Mouse (Mus musculus): ENCODE data around the gene Trappc11. TPM values are rescaled to one million over a fixed set of nuclear protein-coding genes. Genes with fewer than 3 reads are reported as not detected.

Trappc11 gene
- polyA plus RNA-seq, 1 experiment from 2014 or later: 41.6 TPM

- Histone ChIP-seq H3K4me1 (peaks cover 27% of the 10 kb centered on the region), H3K27me3 (no peaks in the 10 kb centered on the region), H3K4me2 (replicated peaks) (no peak overlapping the region), H3K9me3 (no peaks in the 10 kb centered on the region), H3K36me3 (peaks cover 29% of the 10 kb centered on the region; the same call in 1 of the 2 replicates), H3K27ac (replicated peaks) (no peak overlapping the region), H3K4me3 (no peak overlapping the region), H3K9ac (replicated peaks) (no peak overlapping the region)
- 69% methylated on average over 4 of the region's 4 CpGs for WGBS
- no peak for ATAC-seq (replicated peaks)
These were observed 5.1 kb upstream of the Trappc11 start for GRCm38 (mm10) chr8:47538323-47538722.

GRCm38 (mm10) chr8:47528094-47528493 lies 5.2 kb downstream of the Trappc11 start:
- H3K4me3 ChIP-seq: no peak overlapping the region
- H3K27me3 ChIP-seq: no peaks in the 10 kb centered on the region
- H3K36me3 ChIP-seq: peaks cover 46% of the 10 kb centered on the region
- no peak overlapping the region for H3K27ac ChIP-seq (replicated peaks)
- no peak overlapping the region for H3K9ac ChIP-seq (replicated peaks)
- no peak overlapping the region for H3K4me2 ChIP-seq (replicated peaks)
- 89% methylated on average over 1 of the region's 1 CpGs for WGBS
- H3K9me3 ChIP-seq: no peaks in the 10 kb centered on the region
- H3K4me1 ChIP-seq: peaks cover 17% of the 10 kb centered on the region
- no peak for ATAC-seq (replicated peaks)

- Histone ChIP-seq H3K4me3 (no peak overlapping the region), H3K4me2 (replicated peaks) (no peak overlapping the region), H3K4me1 (no peaks in the 10 kb centered on the region), H3K27ac (replicated peaks) (no peak overlapping the region), H3K27me3 (no peaks in the 10 kb centered on the region), H3K9me3 (no peaks in the 10 kb centered on the region), H3K36me3 (peaks cover 69% of the 10 kb centered on the region), H3K9ac (replicated peaks) (no peak overlapping the region)
- 96% methylated on average over 15 of the region's 15 CpGs for WGBS
- no peak for ATAC-seq (replicated peaks)
These were observed 19.7 kb downstream of the Trappc11 start for GRCm38 (mm10) chr8:47513601-47514000.

- Histone ChIP-seq H3K4me2 (replicated peaks) (no peak overlapping the region), H3K36me3 (peaks cover 71% of the 10 kb centered on the region), H3K27me3 (no peaks in the 10 kb centered on the region), H3K9ac (replicated peaks) (no peak overlapping the region), H3K4me3 (no peak overlapping the region), H3K9me3 (no peaks in the 10 kb centered on the region), H3K4me1 (no peaks in the 10 kb centered on the region), H3K27ac (replicated peaks) (no peak overlapping the region)
- no peak for ATAC-seq (replicated peaks)
- 95% methylated on average over 9 of the region's 9 CpGs for WGBS
These were observed 22.3 kb downstream of the Trappc11 start for GRCm38 (mm10) chr8:47510930-47511329.

- WGBS: 87% methylated on average over 12 of the region's 12 CpGs
- Histone ChIP-seq H3K4me3 (no peak overlapping the region), H3K27me3 (no peaks in the 10 kb centered on the region), H3K4me2 (replicated peaks) (no peak overlapping the region), H3K36me3 (peaks cover 80% of the 10 kb centered on the region), H3K4me1 (no peaks in the 10 kb centered on the region), H3K9me3 (no peaks in the 10 kb centered on the region), H3K9ac (replicated peaks) (no peak overlapping the region), H3K27ac (replicated peaks) (no peak overlapping the region)
- no peak for ATAC-seq (replicated peaks)
These were observed 27.8 kb downstream of the Trappc11 start for GRCm38 (mm10) chr8:47505431-47505830.

- H3K4me2 ChIP-seq (replicated peaks): no peak overlapping the region
- H3K9me3 ChIP-seq: no peaks in the 10 kb centered on the region
- H3K27ac ChIP-seq (replicated peaks): no peak overlapping the region
- H3K9ac ChIP-seq (replicated peaks): no peak overlapping the region
- no peaks in the 10 kb centered on the region for H3K27me3 ChIP-seq
- 95% methylated on average over 13 of the region's 13 CpGs for WGBS
- H3K4me1 ChIP-seq: no peaks in the 10 kb centered on the region
- H3K4me3 ChIP-seq: no peak overlapping the region
- no peak for ATAC-seq (replicated peaks)
- peaks cover 77% of the 10 kb centered on the region for H3K36me3 ChIP-seq
These were observed 30.7 kb downstream of the Trappc11 start for GRCm38 (mm10) chr8:47502546-47502945.

- Histone ChIP-seq H3K9ac (replicated peaks) (no peak overlapping the region), H3K4me3 (no peak overlapping the region), H3K27me3 (no peaks in the 10 kb centered on the region), H3K4me1 (no peaks in the 10 kb centered on the region), H3K36me3 (peaks cover 77% of the 10 kb centered on the region), H3K4me2 (replicated peaks) (no peak overlapping the region), H3K9me3 (no peaks in the 10 kb centered on the region), H3K27ac (replicated peaks) (no peak overlapping the region)
- 89% methylated on average over 2 of the region's 2 CpGs for WGBS
- ATAC-seq (replicated peaks): no peak
These were observed 31.3 kb downstream of the Trappc11 start for GRCm38 (mm10) chr8:47501994-47502393.

GRCm38 (mm10) chr8:47495428-47495827 lies 37.8 kb downstream of the Trappc11 start:
- peaks cover 74% of the 10 kb centered on the region for H3K36me3 ChIP-seq
- H3K9me3 ChIP-seq: no peaks in the 10 kb centered on the region
- no peaks in the 10 kb centered on the region for H3K4me1 ChIP-seq
- no peak overlapping the region for H3K4me2 ChIP-seq (replicated peaks)
- ATAC-seq (replicated peaks): no peak
- H3K27ac ChIP-seq (replicated peaks): no peak overlapping the region
- H3K4me3 ChIP-seq: no peak overlapping the region
- WGBS: 85% methylated on average over 6 of the region's 6 CpGs
- no peak overlapping the region for H3K9ac ChIP-seq (replicated peaks)
- H3K27me3 ChIP-seq: no peaks in the 10 kb centered on the region

GRCm38 (mm10) chr8:47494602-47495153 lies 38.6 kb downstream of the Trappc11 start:
- H3K27me3 ChIP-seq: no peaks in the 10 kb centered on the region
- no peaks in the 10 kb centered on the region for H3K9me3 ChIP-seq
- H3K4me1 ChIP-seq: no peaks in the 10 kb centered on the region
- ATAC-seq (replicated peaks): no peak
- no peak overlapping the region for H3K27ac ChIP-seq (replicated peaks)
- no peak overlapping the region for H3K4me2 ChIP-seq (replicated peaks)
- H3K36me3 ChIP-seq: peaks cover 70% of the 10 kb centered on the region
- WGBS: 94% methylated on average over 12 of the region's 12 CpGs
- no peak overlapping the region for H3K4me3 ChIP-seq
- H3K9ac ChIP-seq (replicated peaks): no peak overlapping the region

GRCm38 (mm10) chr8:47493106-47493505 lies 40.2 kb downstream of the Trappc11 start:
- ATAC-seq (replicated peaks): no peak
- no peaks in the 10 kb centered on the region for H3K4me1 ChIP-seq
- no peaks in the 10 kb centered on the region for H3K27me3 ChIP-seq
- H3K4me2 ChIP-seq (replicated peaks): no peak overlapping the region
- H3K4me3 ChIP-seq: no peak overlapping the region
- no peak overlapping the region for H3K27ac ChIP-seq (replicated peaks)
- 94% methylated on average over 12 of the region's 12 CpGs for WGBS
- no peaks in the 10 kb centered on the region for H3K9me3 ChIP-seq
- no peak overlapping the region for H3K9ac ChIP-seq (replicated peaks)
- H3K36me3 ChIP-seq: peaks cover 63% of the 10 kb centered on the region

GRCm38 (mm10) chr8:47487231-47487630 lies 46.0 kb downstream of the Trappc11 start:
- 92% methylated on average over 3 of the region's 3 CpGs for WGBS

GRCm38 (mm10) chr8:47482354-47483071 lies 50.8 kb downstream of the Trappc11 start:
- H3K9me3 ChIP-seq: no peaks in the 10 kb centered on the region
- no peak overlapping the region for H3K9ac ChIP-seq (replicated peaks)
- ATAC-seq (replicated peaks): peak; percentile 41; the same call in 1 of the 2 replicates
- 41% methylated on average over 12 of the region's 12 CpGs for WGBS
- no peak overlapping the region for H3K4me3 ChIP-seq
- no peak overlapping the region for H3K27ac ChIP-seq (replicated peaks)
- no peak overlapping the region for H3K4me2 ChIP-seq (replicated peaks)
- 0 out of 2 replicates have a peak, but pooled peaks cover 7% of the 10 kb centered on the region for H3K4me1 ChIP-seq
- H3K36me3 ChIP-seq: peaks cover 5% of the 10 kb centered on the region; the same call in 1 of the 2 replicates
- H3K27me3 ChIP-seq: no peaks in the 10 kb centered on the region

More at GRCm38 (mm10) chr8:47487231-47487630, 46.0 kb downstream of the Trappc11 start:
- H3K9me3 ChIP-seq: no peaks in the 10 kb centered on the region
- no peak for ATAC-seq (replicated peaks)
- no peak overlapping the region for H3K27ac ChIP-seq (replicated peaks)
- no peak overlapping the region for H3K4me3 ChIP-seq
- H3K36me3 ChIP-seq: peaks cover 25% of the 10 kb centered on the region
- no peak overlapping the region for H3K4me2 ChIP-seq (replicated peaks)
- H3K4me1 ChIP-seq: 0 out of 2 replicates have a peak, but pooled peaks cover 3% of the 10 kb centered on the region
- H3K9ac ChIP-seq (replicated peaks): no peak overlapping the region
- no peaks in the 10 kb centered on the region for H3K27me3 ChIP-seq
